Mouse (Mus musculus) ES-E14 (cell line): ENCODE results near the gene Ugt1a7c. TPM values are rescaled to one million over a fixed set of nuclear protein-coding genes. Genes with fewer than 3 reads are reported as not detected.
"Not testable (repeated sequence)": the region's sequence is repeated elsewhere in the genome, so short reads cannot be mapped to it uniquely, and the experiment has no call there.

ENCODE experiments used
- DNase-seq: peaks from one replicate; pipeline ENCODE4 v3.0.0-alpha.2; 2013; ENCODE audit warnings: low read depth, low spot score
- H3K27ac ChIP-seq: 2 replicates; pipeline ENCODE4 v1.5.1; 2012; ENCODE audit warnings: low read depth, mild to moderate bottlenecking, low read length, moderate library complexity, mixed read lengths; ENCODE audit not compliant: poor library complexity, insufficient read depth, severe bottlenecking
- H3K36me3 ChIP-seq: 2 replicates; pipeline ENCODE4 v1.6.1; 2012; ENCODE audit warnings: mild to moderate bottlenecking, low read length, moderate library complexity, mixed read lengths; ENCODE audit not compliant: control insufficient read depth, poor library complexity, insufficient read depth, severe bottlenecking
- H3K4me1 ChIP-seq, 2 experiments: fragments of 150-350 bp in 1 of 2; sonication (generic) in 1 of 2; 2 replicates each; pipeline ENCODE4 v1.6.1; 2012; ENCODE audit warnings: low read length in 2 of 2, mild to moderate bottlenecking in 1 of 2, mixed read lengths in 1 of 2; ENCODE audit not compliant: control insufficient read depth in 2 of 2, insufficient read depth in 2 of 2, poor library complexity in 1 of 2
- H3K4me3 ChIP-seq, 2 experiments: fragments of 150-350 bp in 1 of 2; sonication (generic) in 1 of 2; 2 replicates each; pipeline ENCODE4 v1.5.1; 2012; ENCODE audit warnings: low read length in 2 of 2, low read depth in 1 of 2, mild to moderate bottlenecking in 1 of 2, mixed read lengths in 1 of 2; ENCODE audit not compliant: insufficient read depth in 1 of 2, poor library complexity in 1 of 2, severe bottlenecking in 1 of 2
- H3K9ac ChIP-seq: 2 replicates; pipeline ENCODE4 v1.6.1; 2012; ENCODE audit warnings: low read depth, mild to moderate bottlenecking, low read length, mixed read lengths; ENCODE audit not compliant: poor library complexity, insufficient read depth, severe bottlenecking
- H3K9me3 ChIP-seq: fragments of 150-350 bp; sonication (generic); 2 replicates; pipeline ENCODE4 v1.6.1; 2012; ENCODE audit warnings: low read depth, mild to moderate bottlenecking, low read length; ENCODE audit not compliant: control insufficient read depth, insufficient read depth
- CHD2 ChIP-seq: IDR thresholded peaks from 2 replicates; pipeline ENCODE4 v1.6.1; 2014; ENCODE audit warnings: mild to moderate bottlenecking, low read depth, low read length, inconsistent platforms
- HCFC1 ChIP-seq: IDR thresholded peaks from 2 replicates; pipeline ENCODE4 v1.6.1; 2012; ENCODE audit warnings: low read length, inconsistent platforms, borderline replicate concordance; ENCODE audit not compliant: insufficient read depth
- MAFK ChIP-seq: IDR thresholded peaks from 2 replicates; pipeline ENCODE4 v1.6.1; 2014; ENCODE audit warnings: mild to moderate bottlenecking, low read depth, low read length, inconsistent platforms; ENCODE audit not compliant: insufficient read depth
- ZC3H11A ChIP-seq: IDR thresholded peaks from 2 replicates; pipeline ENCODE4 v1.6.1; 2012; ENCODE audit warnings: low read depth, mild to moderate bottlenecking, inconsistent platforms, low read length, borderline replicate concordance
- ZNF384 ChIP-seq: IDR thresholded peaks from 2 replicates; pipeline ENCODE4 v1.6.1; 2012; ENCODE audit warnings: low read depth, low read length, inconsistent platforms
- in situ Hi-C, 2 experiments: fragments of 600-800 bp; cut with MboI; formaldehyde crosslinking; loops; one replicate each; pipeline ENCODE4 v1.15.1; 2025; ENCODE audit warnings: low sequenced_read_pairs in 2 of 2, inconsistent platforms in 1 of 2; ENCODE audit not compliant: unreplicated experiment in 2 of 2
- total RNA-seq: library from RNA; depleted of rRNA; stranded (reverse); fragments of 300-350 nt; gene quantifications from 2 replicates; pipeline ENCODE4 v1.2.3, GENCODE M21; 2012

The Ugt1a7c gene
- total RNA-seq, 1 experiment: 0.09 TPM

DNA sequence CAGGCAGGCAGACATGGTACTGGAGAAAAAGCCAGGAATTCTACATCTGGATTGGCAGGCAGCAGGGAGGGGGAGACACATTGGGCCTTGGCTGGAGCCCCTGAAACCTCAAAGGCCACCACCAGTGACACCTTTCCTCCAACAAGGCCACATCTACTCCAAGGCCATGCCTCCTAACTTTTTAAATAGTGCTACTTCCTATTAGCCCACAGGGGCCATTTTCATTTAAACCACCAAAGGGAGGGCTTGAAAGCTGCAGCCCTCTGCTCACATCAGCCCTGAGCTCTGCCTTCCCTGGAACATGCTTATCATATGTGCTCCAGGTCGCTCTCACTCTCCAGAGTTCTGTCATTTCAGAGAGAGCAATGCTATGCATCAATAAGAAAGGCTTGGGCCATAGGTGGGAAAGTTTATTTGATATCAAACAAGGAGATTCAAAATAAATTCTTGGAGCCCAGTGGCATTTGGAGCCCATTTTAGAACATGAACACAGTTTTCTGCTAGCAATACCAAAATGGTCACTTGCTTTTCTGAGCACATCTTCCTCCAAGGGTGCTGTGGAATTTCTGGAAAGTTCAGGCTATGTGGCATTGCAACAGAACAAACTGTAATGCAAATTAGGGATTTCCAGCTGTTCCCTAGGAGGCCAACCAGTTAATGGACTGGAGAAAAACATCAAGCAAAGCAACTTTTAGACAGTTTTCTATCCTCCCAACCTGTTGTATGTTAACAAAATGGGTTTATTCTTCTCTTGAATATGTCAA lies 10.0 kb downstream of the Ugt1a7c start:
- Histone ChIP-seq H3K36me3 (no peaks in the 10 kb centered on the region), H3K27ac (no peak overlapping the region), H3K4me3 (no peak overlapping the region), H3K4me1 (no peaks in the 10 kb centered on the region; a peak in 1 of 4 replicates), H3K9me3 (no peaks in the 10 kb centered on the region), H3K9ac (no peak overlapping the region)
- TF ChIP-seq ZC3H11A (no peak), ZNF384 (no peak)
- in situ Hi-C loops: no loop called here
- no peak for DNase-seq

GRCm38 (mm10) chr1:88105656-88106055 lies 10.8 kb downstream of the Ugt1a7c start:
- no peak for DNase-seq
- Histone ChIP-seq H3K9me3 (no peaks in the 10 kb centered on the region; the same call in 1 of the 2 replicates), H3K4me3 (no peak overlapping the region), H3K36me3 (no peaks in the 10 kb centered on the region), H3K4me1 (no peaks in the 10 kb centered on the region; a peak in 1 of 4 replicates), H3K27ac (no peak overlapping the region), H3K9ac (no peak overlapping the region)
- TF ChIP-seq HCFC1: no peak
- TF ChIP-seq MAFK: no peak
- TF ChIP-seq ZC3H11A: no peak
- TF ChIP-seq CHD2: no peak
- TF ChIP-seq ZNF384: no peak
- in situ Hi-C loops: no loop called here

GRCm38 (mm10) chr1:88109027-88109557 lies 14.2 kb downstream of the Ugt1a7c start:
- in situ Hi-C loops, H3K9ac ChIP-seq: not testable (repeated sequence)

DNA sequence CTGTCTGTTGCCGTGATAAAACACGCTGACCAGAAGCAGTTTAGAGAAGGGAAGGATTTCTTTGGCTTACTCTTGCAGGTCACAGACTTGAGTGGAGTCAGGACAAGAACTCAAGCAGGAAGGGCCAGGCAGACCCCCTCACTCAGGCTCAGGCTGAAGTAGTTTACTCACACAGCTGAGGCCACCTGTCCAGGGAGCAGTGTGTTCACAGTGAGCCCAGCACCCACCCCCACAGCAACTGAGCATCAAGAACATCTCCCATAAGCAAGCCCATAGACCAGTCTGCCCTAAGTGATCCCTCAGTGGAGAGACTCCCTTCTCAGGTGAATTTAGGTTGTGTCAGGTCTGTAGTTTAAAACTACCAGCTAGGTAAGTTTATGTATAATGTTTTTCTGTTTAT lies 14.7 kb downstream of the Ugt1a7c start:
- DNase-seq, H3K9ac ChIP-seq, H3K36me3 ChIP-seq, H3K4me1 ChIP-seq, H3K4me3 ChIP-seq, in situ Hi-C loops, H3K9me3 ChIP-seq, H3K27ac ChIP-seq: not testable (repeated sequence)

More at GRCm38 (mm10) chr1:88109027-88109557, 14.2 kb downstream of the Ugt1a7c start:
- H3K36me3 ChIP-seq, DNase-seq, H3K4me1 ChIP-seq, H3K4me3 ChIP-seq, H3K9me3 ChIP-seq, H3K27ac ChIP-seq: not testable (repeated sequence)

- H3K4me1 ChIP-seq, H3K9me3 ChIP-seq, H3K36me3 ChIP-seq, H3K9ac ChIP-seq, DNase-seq, H3K27ac ChIP-seq, H3K4me3 ChIP-seq, in situ Hi-C loops: not testable (repeated sequence)
Measured at GRCm38 (mm10) chr1:88112769-88113168, 17.9 kb downstream of the Ugt1a7c start.

DNA sequence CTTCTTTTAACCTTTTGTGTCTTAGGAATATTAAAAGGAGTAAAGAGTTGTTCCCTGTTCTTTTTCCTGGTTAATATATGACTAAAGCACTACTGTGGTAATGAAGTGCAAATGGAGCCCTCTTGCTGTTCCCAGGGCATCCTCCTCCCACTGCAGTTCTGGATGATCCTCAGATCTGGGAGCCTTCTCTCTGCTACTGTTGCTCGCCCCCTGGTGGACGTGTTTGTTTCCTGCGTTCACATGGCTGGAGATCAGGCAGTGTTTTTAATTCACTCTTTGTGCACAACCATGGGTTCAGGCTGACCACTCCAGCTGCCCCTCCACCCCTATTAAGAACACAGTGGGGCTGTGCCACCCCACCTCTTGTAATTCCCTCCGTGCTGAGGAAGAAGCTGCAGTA lies 25.7 kb downstream of the Ugt1a7c start:
- H3K4me1 ChIP-seq, H3K27ac ChIP-seq, H3K9me3 ChIP-seq, DNase-seq, H3K4me3 ChIP-seq, in situ Hi-C loops, H3K9ac ChIP-seq, H3K36me3 ChIP-seq: not testable (repeated sequence)

GRCm38 (mm10) chr1:88121521-88121920 lies 26.7 kb downstream of the Ugt1a7c start:
- H3K9ac ChIP-seq, H3K9me3 ChIP-seq, DNase-seq, H3K36me3 ChIP-seq, in situ Hi-C loops, H3K27ac ChIP-seq, H3K4me3 ChIP-seq, H3K4me1 ChIP-seq: not testable (repeated sequence)
